Mouse (Mus musculus) regulatory T cell (primary cell): ENCODE data around the gene Tmem41b.

Source experiments
- in situ Hi-C: fragments of 300-600 bp; cut with MboI, MseI; formaldehyde crosslinking; loops from one replicate; pipeline ENCODE4 v1.15.1; 2025; ENCODE audit warnings: high pct_unique_total_duplicates

Tmem41b gene

DNA sequence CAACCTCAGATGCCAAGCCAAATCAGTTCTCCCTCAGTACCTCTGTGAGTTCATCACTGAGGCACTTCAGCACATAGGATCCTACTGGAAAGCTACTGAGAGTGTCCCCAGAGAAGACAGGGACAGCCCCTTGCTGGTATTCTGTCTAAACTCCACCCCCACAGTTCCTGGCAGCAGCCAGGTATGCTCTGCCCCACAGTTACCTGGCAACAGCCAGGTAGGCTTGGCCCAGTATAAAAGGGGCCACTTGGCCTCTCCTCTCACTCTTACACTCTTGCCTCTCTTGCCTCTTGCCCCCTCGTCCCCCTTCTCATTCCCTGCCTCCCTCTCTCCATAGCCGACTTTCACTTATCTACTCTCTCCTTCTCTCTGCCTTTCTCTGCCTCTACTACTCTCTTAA lies 61.8 kb downstream of the Tmem41b start:
- in situ Hi-C loops: no loop called here

DNA sequence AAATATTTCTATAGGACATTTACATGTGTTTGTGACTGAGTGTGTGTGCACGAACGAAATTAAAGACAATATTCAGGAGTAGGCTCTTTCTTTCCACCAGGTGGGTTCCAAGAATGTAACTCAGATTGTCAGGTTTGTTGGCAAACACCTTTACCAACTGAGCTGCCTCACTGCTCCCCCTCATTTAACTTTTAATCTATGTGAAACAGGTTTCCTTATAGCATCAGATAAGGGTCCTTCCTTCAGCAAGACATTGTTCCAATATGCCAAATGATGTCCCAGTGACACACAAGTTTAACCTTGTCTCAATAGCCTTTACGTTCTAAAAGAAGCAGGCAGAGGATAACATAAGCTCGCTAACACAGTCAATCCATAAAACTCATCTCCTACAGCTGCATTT lies 63.8 kb downstream of the Tmem41b start:
- in situ Hi-C loops: no loop called here
